Mouse (Mus musculus): ENCODE measurements around the gene Gtf2ird1.
"Not testable (repeated sequence)": the region's sequence is repeated elsewhere in the genome, so short reads cannot be mapped to it uniquely, and the experiment has no call there.

The Gtf2ird1 gene

DNA sequence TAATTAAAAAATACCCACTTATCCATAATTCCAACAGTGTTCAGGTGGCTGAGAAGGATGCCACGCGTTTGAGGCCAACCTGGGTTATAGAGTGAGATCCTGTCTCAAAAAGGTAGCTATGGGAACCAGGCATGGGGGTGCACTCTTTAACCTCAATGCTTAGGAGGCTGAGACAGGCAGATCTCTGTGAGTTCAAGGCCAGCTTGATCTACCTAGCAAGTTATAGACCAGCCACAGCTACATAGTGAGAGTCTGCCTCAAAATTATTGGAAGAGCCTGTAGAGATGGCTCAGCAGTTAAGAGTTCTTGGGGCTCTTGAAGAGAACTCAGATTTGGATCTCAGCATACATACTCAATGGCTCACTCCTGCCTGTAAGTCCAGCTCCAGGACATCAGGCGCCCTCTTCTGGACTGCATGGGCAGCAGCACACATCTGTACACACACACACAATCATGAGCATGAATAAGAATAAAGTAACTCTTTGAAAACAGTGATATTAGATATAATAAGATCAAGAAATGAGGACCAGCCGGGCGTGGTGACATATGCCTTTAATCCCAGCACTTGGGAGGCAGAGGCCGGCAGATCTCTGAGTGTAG is 18.6 kb upstream of the Gtf2ird1 start:
- DNase-seq (ENCODE audit: extremely low read depth, low read depth, low spot score), result no peak

DNA sequence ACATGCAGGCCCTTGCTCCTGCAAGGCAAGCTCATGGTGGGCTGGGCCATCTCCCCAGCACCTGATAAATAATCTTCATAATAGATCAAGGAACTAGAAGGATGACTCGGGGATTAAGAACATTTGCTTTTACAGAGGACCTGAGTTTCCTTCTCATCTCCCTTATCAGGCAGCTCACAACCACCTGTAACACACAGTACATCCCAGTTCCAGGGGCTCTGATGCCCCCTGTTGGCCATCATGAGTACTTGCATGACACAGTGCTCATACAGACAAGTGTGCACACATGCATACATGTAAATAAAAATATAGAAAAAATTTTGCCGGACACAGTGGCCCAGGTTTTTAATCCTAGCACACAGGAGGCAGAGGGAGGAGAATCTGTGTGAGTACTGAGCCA is 17.4 kb upstream of the Gtf2ird1 start:
- DNase-seq (ENCODE audit: extremely low read depth, low read depth, low spot score), result no peak

DNA sequence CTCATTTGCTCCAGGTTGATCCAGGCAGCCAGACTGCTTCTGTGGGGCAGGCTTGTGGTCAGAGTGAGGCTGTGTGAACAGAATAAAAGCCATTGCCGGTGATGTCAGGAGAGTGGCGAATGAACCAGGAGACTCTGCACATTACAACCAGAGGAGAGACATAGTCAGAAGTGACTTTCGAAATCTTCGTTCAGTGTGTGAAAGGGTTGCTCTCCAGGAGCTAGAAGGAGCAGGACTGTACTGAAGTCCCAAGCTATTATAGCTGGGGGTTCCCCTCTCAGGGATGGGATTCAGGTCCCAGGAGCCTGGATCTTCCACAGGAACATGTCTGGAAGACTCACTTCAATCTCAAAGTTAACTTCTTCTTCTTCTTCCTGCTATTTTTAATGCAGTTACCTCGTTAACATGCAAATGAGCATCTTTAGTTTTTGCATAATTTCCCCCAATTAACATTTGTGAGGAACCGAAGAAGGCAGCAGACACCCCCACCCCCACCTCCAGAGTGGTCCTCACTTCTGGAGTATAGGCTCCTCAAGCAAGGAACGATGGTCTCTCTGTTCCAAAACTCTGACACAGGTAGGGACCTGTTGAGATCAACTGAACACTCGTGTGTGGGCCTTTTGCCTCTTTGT is 14.1 kb upstream of the Gtf2ird1 start:
- DNase-seq (ENCODE audit: extremely low read depth, low read depth, low spot score), result no peak

DNA sequence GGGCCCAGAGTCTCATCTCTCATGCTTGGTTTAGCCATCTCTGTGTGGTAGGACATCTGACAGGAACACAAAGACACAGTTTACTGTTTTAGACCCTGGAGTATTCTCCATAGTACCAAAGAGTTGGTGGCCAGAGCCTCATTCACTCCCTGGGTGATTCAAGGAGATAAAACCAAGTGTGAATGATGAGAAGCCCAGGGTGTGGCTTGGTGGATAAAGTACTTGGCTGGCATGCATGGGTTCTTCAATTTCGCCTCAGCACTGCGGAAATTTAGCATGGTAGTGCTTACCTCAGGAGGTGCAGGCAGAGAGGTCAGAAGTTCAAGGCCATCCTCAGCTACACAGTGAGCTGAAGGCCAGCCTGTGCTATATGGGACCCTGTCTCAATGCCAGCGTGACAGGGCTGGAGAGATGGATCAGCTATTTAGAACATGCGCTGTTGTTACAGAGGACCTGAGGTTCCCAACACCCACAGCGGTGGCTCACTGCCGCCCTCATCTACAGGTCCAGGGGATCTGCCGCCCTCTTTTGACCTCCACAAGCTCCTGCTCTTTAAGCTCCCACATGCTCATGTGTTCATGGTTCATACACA is 13.1 kb upstream of the Gtf2ird1 start:
- no peak for DNase-seq (ENCODE audit: extremely low read depth, low read depth, low spot score)

DNA sequence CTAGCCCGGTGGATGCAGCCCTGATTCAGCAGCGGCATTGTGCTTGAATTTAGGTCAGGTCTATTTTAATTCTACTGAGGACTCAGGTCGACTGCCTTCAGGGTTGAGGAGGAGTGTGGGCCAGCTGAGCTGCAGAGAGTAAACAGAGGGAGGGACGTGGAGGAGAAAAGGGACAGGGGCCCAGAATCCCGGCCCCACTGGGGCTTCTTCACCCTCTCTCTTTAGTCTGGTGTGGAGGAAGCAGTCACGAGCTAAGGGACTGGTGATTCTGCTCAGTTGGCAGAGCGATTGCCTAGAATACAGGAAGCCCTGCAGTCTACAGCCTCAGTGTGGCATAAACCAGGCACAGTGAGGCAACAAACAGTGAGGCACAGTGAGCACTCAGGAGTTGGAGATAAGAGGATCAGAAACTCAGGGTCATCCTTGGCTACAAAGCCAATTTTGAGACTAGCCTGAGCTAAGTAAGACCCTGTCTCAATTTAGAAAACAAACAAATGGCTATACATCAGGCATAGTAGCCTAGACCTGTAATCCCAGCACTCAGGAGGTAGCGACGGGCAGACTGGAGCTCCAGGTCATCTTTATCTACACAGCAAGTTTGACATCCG is 11.7 kb upstream of the Gtf2ird1 start:
- DNase-seq (ENCODE audit: extremely low read depth, low read depth, low spot score), result no peak

DNA sequence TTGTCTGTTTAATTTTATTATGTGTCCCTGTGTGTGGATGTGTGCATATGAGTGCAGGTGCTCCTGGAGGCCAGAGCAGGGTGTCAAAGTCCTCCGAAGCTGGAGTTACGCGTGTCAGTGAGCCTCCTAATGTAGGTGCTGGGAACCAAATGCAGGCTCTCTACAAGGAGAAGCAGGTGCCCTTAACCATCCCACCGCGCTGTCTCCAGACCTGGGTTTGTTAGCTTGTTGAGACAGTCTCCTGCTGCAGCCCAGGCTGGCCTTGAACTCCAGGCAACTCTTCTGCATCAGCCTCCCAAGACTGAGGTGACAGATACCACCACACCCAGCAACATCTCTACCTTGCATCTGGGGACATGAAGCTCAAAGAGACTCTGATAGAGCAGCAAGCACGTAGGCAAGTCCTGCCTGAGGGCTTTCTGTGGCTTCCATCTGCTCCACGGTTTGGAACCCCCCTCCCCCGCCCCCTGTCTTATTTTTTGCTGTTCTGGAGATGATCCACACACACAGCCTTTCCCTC is 10.6 kb upstream of the Gtf2ird1 start:
- DNase-seq (ENCODE audit: extremely low read depth, low read depth, low spot score), result no peak

DNA sequence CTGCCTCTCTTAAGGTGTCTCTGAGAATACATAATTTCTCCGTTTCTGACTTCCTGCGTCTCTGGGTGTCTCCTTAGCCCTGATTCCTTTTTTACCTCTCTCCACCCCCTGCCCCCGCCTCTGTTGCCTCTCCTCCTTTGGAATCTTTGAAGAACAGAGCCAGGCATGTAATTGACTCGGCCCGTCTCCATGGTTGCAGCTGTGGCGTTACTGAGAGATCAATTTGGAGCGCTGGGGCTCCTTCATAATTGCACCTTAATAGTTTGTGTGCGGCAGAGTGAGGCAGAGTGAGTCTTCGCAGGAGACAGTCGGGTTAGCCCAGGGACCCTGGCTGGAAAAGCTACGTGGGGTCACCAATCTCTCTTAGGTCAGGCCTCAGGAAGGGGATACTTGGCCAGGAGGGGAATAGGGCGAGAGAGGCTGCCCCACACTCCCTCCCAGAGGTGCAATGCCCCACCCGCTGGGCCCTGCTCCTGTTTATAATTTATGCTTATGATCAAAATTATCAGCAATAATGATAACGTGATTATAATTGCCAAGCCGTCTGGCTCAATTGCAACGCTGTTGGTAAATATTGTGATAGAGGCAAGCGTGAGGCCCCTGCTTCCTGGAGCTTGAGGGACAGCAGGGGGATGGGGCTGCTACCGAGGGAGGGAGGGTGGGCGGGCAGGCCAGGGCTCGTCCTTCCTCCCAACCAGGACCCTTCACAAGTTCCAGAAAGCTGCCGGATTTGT is 9.9 kb upstream of the Gtf2ird1 start:
- no peak for DNase-seq (ENCODE audit: extremely low read depth, low read depth, low spot score)

DNA sequence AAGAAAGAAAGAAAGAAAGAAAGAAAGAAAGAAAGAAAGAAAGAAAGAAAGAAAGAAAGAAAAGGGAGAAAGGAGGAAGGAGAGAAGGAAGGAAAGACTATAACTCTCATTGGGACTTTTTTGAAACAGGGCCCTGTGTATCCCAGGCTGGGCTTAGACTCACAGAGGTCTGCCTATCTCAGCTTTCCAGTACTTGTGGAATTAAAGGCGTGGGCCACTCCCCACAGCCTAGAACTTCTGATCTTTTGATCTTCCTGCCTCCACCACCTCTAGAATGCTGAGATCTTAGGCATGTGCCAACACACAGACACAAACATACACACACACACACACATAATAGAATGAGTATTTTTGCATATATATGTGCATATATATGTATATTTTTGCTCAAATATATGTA is 8.7 kb upstream of the Gtf2ird1 start:
- DNase-seq (ENCODE audit: extremely low read depth, low read depth, low spot score), result no peak

DNA sequence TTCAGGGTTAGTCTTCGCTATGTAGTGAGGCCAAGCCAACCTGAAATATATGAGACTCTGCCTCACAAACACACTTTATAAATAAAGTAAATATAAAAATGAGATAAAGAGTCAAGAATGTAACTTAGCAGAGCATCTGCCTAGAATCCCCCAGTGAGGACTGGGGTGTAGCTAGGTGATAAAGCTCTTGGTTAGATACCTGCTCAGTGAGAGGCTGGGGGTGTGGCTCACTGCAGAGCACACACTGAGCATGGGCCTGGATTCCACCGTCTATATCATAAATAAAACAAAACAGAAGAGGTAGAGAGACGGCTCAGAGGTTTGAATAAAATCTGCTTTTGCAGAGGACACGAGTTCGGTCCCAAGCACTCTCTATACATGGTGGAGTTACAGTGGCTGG is 7.7 kb upstream of the Gtf2ird1 start:
- no peak for DNase-seq (ENCODE audit: extremely low read depth, low read depth, low spot score)

DNA sequence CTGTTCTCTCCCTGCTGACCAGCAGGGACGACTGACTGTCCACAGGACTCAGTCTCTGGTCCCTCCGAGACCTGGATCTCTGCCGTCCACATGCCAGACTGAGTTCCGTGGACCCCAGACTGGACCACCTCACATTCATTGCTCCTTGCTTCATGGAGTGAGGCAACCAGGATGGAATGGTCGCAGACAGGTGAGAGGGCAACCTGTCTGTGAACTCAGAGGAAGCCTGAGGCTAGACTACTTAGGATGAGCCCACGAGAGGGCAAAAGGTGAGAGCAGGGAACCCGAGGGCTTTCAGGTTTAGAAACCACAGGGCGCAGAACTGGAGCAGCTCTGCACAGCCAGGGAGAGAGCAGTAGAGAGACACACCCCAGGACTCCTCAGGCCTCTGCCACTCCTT is 6.2 kb upstream of the Gtf2ird1 start:
- no peak for DNase-seq (ENCODE audit: extremely low read depth, low read depth, low spot score)

DNA sequence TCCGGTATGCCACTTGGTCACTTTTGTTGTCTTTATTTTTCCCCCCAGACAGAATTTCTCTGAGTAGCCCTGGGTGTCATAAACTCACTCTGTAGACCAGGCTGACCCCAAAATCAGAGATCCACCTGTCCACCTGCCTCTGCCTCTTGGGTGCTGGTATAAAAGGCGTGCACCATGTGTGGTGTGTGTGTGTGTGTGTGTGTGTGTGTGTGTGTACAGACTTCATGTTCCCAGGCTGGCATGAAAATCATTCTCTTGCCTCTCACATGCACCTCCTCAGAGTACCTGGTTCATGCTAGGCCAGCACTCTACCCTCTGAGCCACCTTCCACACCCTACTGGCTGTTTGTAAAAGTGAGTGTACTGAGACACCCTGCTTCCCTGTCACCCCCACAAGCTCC is 5.8 kb upstream of the Gtf2ird1 start:
- DNase-seq (ENCODE audit: extremely low read depth, low read depth, low spot score), result no peak

DNA sequence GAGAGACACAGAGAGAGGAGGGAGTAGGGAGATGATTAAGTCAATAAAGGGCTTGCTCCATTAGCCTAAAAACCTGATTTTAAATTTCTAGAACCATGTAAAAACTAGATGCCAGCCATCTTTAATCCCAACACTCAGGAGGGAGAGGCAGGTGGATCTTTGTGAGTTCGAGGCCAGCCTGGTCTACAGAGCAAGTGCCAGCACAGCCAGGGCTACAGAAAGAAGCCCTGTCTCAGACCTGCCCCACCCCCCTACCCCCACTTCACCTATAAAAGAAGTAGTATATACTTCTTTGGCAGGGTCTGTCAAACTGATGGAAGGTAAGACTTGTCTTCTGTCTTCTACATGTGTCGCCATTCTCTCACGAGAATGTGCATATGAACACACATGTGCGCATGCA is 4.0 kb upstream of the Gtf2ird1 start:
- no peak for DNase-seq (ENCODE audit: extremely low read depth, low read depth, low spot score)

DNA sequence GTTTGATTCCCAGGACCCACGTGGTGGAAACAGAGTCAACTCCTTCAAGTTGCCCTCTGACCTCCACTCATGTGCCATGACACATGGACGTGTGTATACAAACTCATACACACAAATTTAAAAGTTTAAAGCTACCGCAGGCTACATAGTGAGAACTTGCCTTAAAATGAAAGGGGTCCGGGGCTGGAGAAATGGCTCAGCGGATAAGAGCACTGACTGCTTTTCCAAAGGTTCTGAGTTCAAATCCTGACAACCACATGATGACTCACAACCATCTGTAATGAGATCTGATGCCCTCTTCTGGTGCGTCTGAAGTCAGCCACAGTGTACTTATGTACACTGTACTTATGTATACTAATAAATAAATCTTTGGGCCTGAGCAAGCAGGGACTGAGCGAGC is 2.6 kb upstream of the Gtf2ird1 start:
- DNase-seq (ENCODE audit: extremely low read depth, low read depth, low spot score), result no peak

DNA sequence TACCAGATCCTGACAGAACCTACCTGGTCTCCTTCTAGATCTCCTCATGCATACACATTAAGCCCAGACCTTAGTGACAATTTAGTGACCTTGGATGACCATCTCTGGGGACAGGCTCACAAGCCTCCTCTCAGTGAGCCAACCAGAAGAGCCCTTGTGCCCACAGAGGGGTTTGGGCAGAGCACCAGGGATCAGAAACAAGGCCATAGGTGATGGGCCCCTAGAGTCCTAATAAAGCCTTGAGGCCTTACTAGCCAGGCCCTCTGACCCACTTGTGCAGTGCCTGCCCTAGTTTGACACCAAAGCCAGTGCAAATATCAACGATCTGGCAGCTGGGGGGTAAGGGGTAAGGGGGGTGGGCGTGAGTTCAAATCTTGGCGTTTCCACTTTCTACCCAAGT is 1.9 kb upstream of the Gtf2ird1 start:
- no peak for DNase-seq (ENCODE audit: extremely low read depth, low read depth, low spot score)

DNA sequence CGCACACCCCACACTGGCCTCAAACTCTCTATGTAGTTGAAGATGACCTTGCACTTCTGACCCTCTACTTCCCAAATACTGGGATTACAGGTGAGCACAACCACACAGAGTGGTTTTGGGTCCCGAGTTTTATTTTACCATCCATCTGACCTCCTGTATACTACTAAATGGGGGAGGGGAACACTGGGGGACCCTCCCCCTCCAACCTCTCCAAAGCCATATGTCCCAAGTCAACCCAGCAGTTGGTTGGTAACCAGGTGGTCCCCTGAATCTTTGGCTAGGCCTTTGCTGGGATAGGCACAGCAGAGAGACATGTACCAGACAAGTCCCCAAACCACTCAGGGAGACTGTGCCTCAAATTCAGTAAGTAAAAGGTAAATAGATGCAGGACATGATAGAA is 855 bp upstream of the Gtf2ird1 start:
- DNase-seq (ENCODE audit: extremely low read depth, low read depth, low spot score), result no peak

DNA sequence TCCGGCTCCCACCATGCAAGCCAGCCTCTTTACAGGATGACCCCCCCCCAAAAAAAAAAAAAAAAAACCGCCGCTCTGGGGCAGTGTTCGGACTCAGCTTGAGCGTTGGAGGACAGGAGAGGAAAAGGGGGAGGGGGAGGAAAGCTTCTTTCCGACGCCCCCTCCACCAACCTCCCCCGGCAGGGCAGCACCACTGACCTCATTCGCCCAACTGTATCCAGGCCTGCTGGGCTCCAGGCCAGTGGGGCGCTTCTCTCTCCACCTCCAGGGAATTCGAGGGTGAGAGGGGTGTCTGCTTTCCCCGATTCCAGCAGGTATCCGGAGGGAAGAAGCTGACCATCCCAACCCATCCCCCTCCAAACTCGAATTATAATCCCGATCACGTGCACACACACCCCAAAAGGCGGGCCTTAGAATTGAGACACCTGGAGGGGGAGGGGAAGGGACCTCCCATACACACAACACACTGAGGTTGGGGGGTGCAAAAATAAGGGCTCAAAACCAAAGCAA is 547 bp downstream of the Gtf2ird1 start:
- no peak for DNase-seq (ENCODE audit: extremely low read depth, low read depth, low spot score)

DNA sequence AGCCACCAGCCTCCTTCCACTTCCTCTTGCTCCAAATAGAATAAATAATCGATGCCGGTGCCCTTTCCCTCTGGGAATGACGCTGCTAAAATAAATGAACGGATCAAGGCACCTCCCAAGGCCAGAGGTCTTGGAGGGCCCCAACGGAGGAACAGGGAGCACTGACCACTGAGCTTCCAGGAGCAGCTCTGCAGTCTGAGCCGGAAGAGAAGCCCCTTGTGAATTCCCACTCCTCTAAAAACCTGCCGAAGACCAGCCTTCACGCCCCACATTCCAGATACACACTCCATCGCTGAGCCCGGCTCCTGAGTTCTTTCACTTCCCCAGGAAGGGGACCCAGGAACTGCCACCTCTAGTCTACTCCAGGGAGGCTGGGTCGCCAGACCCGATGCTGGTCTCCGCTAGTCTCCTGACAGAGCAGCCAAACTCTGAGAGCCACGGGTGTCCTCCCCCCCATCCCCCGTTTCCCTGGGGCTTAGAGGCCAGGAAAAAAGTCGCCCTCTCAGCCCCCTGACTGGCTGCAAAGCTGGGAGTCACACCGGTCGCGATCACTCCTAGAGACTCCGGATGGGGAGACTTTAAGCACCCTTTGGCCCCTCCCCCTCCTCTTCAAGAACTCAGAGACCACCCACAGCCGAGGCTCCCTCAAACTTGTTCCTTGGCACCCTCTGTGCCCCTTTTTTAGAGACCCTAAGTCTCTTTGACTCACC is 1.2 kb downstream of the Gtf2ird1 start:
- no peak for DNase-seq (ENCODE audit: extremely low read depth, low read depth, low spot score)

DNA sequence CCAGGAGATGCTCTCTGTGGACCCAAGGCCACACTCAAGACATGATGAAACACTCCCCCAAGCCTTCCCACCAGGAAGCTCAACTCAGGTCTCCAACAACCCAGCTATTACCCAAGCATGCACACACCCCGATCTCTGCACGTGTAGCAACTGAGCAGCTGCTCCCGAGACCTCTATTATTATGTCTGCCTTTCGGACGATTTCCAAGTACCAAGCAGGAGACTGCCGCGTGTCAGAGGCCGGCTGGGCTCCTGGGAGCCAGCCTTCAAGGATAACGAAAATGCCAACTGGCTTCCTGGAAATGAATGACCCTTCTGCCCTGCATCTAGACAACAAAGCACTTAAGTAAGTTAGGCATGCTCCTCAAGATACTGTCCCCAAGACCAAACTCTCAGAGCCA is 2.1 kb downstream of the Gtf2ird1 start:
- no peak for DNase-seq (ENCODE audit: extremely low read depth, low read depth, low spot score)

DNA sequence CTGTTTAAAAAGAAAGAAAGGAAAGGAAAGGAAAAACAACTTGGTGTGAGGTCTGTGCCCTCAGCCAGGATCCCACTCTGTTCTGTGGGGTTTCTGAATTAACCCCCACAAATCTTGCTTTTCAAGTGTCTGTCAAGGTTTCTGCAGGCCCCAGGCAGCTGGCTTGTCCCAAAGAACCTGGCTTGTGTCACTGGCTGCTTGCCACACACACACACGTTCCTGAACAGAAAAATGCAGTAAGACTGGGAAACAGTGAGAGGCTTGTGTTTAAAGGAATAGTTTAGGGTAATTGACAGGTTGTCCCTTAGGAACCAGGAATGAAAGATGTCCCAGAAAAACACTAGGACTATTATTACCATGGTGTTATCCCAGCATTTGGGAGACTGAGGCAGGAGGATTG is 2.9 kb downstream of the Gtf2ird1 start:
- no peak for DNase-seq (ENCODE audit: extremely low read depth, low read depth, low spot score)

DNA sequence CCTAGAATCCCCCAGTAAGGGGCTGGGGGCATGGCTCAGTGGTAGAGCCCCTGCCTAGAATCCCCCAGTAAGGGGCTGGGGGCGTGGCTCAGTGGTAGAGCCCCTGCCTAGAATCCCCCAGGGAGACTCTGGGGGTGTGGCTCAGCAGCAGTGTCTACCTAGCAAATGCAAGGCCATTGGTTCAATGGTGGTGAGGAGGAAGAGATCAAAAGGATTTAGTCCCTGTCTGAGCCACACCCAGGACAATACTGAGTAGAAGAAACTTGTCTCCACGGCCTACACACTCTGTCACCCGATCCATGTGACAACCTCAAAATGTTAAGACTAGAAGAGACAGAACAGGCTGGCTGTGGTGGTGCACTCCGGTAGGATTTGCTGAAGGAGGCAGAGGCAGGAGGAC is 9.8 kb downstream of the Gtf2ird1 start:
- DNase-seq (ENCODE audit: extremely low read depth, low read depth, low spot score), result not testable (repeated sequence)

DNA sequence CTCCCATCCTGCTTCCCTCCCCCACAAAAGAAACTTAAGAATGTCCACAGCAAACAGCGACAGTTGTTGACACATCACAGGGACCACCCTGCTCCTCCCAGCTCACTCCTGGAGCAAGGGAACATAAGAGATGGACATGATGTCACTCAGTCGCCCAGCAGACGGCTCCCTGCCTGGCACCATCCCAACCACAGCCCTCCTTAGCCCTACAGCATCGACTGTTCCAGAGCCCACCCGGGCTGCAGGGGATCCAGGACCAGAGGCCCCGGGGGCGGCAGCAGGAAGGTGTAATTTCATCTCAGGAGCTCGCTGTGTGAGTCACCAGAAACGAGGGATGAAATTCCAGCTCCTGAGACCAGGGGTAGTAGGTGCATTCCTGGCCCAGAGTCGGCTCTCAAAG is 10.6 kb downstream of the Gtf2ird1 start:
- no peak for DNase-seq (ENCODE audit: extremely low read depth, low read depth, low spot score)
